Mouse (Mus musculus) kidney, postnatal 0 days (tissue): Measurements from ENCODE around the gene Fam117a. TPM values are rescaled to one million over a fixed set of nuclear protein-coding genes. Genes with fewer than 3 reads are reported as not detected.

Experiments
- ATAC-seq: fragments of 200-750 bp; cut with Nextera tagmentation; replicated peaks from 2 replicates; pipeline ENCODE4 v1.8.0; 2017; ENCODE audit warnings: low read depth, moderate number of reproducible peaks, moderate TSS enrichment, moderate library complexity; ENCODE audit not compliant: low FRiP score
- DNase-seq: peaks from one replicate; pipeline ENCODE4 v3.0.0-alpha.2; 2016; ENCODE audit warnings: low spot score
- H3K27ac ChIP-seq: fragments of 300-500 bp; sonication (generic); 2 replicates; pipeline ENCODE4 v1.5.1; 2014; ENCODE audit warnings: mild to moderate bottlenecking
- H3K27me3 ChIP-seq: fragments of 300-500 bp; sonication (generic); 2 replicates; pipeline ENCODE4 v1.6.1; 2014; ENCODE audit warnings: low read length, mixed read lengths; ENCODE audit not compliant: insufficient read depth
- H3K36me3 ChIP-seq: fragments of 300-500 bp; sonication (generic); 2 replicates; pipeline ENCODE4 v1.6.1; 2014; ENCODE audit warnings: low read length, mixed read lengths; ENCODE audit not compliant: insufficient read depth
- H3K4me1 ChIP-seq: fragments of 300-500 bp; sonication (generic); replicated peaks from 2 replicates; pipeline ENCODE4 v1.6.1; 2014; ENCODE audit warnings: antibody characterized with exemption, low read length, mixed read lengths; ENCODE audit not compliant: insufficient read depth
- H3K4me2 ChIP-seq: fragments of 300-500 bp; sonication (generic); 2 replicates; pipeline ENCODE4 v1.6.1; 2014; ENCODE audit warnings: mild to moderate bottlenecking, low read length, moderate library complexity, mixed read lengths
- H3K4me3 ChIP-seq: fragments of 300-500 bp; sonication (generic); replicated peaks from 2 replicates; pipeline ENCODE4 v1.5.1; 2014; ENCODE audit warnings: low read depth, low read length
- H3K9ac ChIP-seq: fragments of 300-500 bp; sonication (generic); 2 replicates; pipeline ENCODE4 v1.6.1; 2014; ENCODE audit warnings: low read depth, low read length
- H3K9me3 ChIP-seq: fragments of 300-500 bp; sonication (generic); replicated peaks from 2 replicates; pipeline ENCODE4 v1.6.1; 2016; ENCODE audit warnings: low read length, inconsistent platforms, mixed read lengths
- CTCF ChIP-seq: IDR thresholded peaks from 2 replicates; pipeline ENCODE4 v1.5.1; 2016; ENCODE audit warnings: antibody characterized with exemption, low read depth, mild to moderate bottlenecking, moderate library complexity
- WGBS: fragments of 180-500 bp; shearing (Covaris S2); extraction: QIAGEN DNeasy Blood & Tissue Kit; methylation state at CpG from one replicate; pipeline ENCODE4 v1.1.7; 2014; 5-methylcytosine and 5-hydroxymethylcytosine counted together
- polyA plus RNA-seq: library from polyadenylated mRNA; unstranded; fragments of >200 nt; fragmentation: Nextera tagmentation; extraction: Ambion mirVana; gene quantifications from 2 replicates; pipeline ENCODE4 v1.2.1, GENCODE M21; 2015

The Fam117a gene
- polyA plus RNA-seq, 1 experiment from 2014 or later: 10.0 TPM

DNA sequence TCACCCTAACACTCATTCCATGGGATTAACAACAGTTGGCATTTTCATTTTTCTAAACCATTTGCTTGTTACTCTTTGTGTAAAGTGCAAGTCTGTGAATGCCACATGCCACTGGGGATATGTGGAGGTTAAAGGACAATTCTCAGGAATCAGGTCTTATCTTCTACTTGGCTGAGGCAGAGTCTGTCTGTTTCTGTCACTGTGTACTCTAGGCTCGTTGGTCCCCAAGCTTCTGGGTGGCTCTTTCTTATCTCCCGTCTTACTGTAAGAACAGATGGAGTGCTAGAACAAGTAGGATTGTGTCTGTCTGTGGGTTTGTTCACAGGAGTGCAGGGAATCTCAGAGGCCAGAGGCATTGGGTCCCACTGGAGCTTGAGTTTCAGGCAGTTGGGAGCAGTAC, 94.5 kb downstream of the Fam117a start:
- ATAC-seq (no peak), DNase-seq (no peak)
- Histone ChIP-seq H3K36me3 (no peaks in the 10 kb centered on the region), H3K27ac (no peak overlapping the region), H3K27me3 (no peaks in the 10 kb centered on the region), H3K9me3 (no peaks in the 10 kb centered on the region), H3K9ac (no peak overlapping the region), H3K4me2 (no peak overlapping the region), H3K4me3 (no peak overlapping the region), H3K4me1 (no peaks in the 10 kb centered on the region)
- no peak for TF ChIP-seq CTCF
- 92% methylated on average over 2 of the region's 2 CpGs for WGBS

Other genes starting within 250 kb of the Fam117a start
- gene Dlx3, start 216.9 kb upstream of the Fam117a start, polyA plus RNA-seq: 0.45 and 0.62 TPM in 2 replicates
- not detected in 2 replicates for gene Dlx4, start 190.8 kb upstream of the Fam117a start, polyA plus RNA-seq
- gene Tac4, start 75.5 kb upstream of the Fam117a start, polyA plus RNA-seq: 0.09 TPM in 1 of 2 replicates, not detected in the other
- 49.0 and 52.1 TPM in 2 replicates for gene Kat7, start 26.8 kb upstream of the Fam117a start, polyA plus RNA-seq
- gene Slc35b1, start 47.7 kb downstream of the Fam117a start, polyA plus RNA-seq: 103 and 104 TPM in 2 replicates
- 77.8 and 90.8 TPM in 2 replicates for gene Spop, start 77.1 kb downstream of the Fam117a start, polyA plus RNA-seq
- gene Nxph3, start 177.6 kb downstream of the Fam117a start, polyA plus RNA-seq: 0.51 and 0.75 TPM in 2 replicates